In genomic region chr2:26661143-26661752, GRCm38 (mm10) we compare ENCODE assay signal across 8 mouse cellular contexts. TPM values are rescaled to one million over a fixed set of nuclear protein-coding genes. Genes with fewer than 3 reads are reported as not detected.
DNase-seq lines count a peak whose midpoint lies in the region; ATAC-seq and TF ChIP-seq lines count a peak whose summit lies in the region.

No protein-coding gene starts in this region.

- H3K9ac ChIP-seq in kidney, postnatal 0 days (ENCODE audit: low read depth, low read length) = no peak overlapping the region
- H3K9ac ChIP-seq in hindbrain, embryonic 16.5 days (ENCODE audit: low read depth, low read length) = peak overlapping the region; percentile 66
- peak overlapping the region; percentile 42; the same call in 1 of the 2 replicates for H3K9ac ChIP-seq in midbrain, embryonic 14.5 days (replicated peaks; ENCODE audit: low read length)

- H3K4me1 ChIP-seq in kidney, postnatal 0 days (replicated peaks; ENCODE audit: insufficient read depth, low read length) = 0 out of 2 replicates have a peak, but pooled peaks cover 2% of the 10 kb centered on the region
- H3K4me1 ChIP-seq in kidney, adult 2 months (ENCODE audit: control insufficient read depth, insufficient read depth, low read length) = no peaks in the 10 kb centered on the region
- peaks cover 36% of the 10 kb centered on the region for H3K4me1 ChIP-seq in bone marrow macrophage, adult 2 months (ENCODE audit: control insufficient read depth, insufficient read depth, low read length)
- H3K4me1 ChIP-seq in hindbrain, embryonic 16.5 days (ENCODE audit: control insufficient read depth, insufficient read depth, low read depth, low read length) = peaks cover 3% of the 10 kb centered on the region
- H3K4me1 ChIP-seq in midbrain, embryonic 14.5 days (ENCODE audit: control insufficient read depth, insufficient read depth, low read length) = no peaks in the 10 kb centered on the region

- no peaks in the 10 kb centered on the region for H3K27me3 ChIP-seq in kidney, postnatal 0 days (ENCODE audit: insufficient read depth, low read length)
- no peaks in the 10 kb centered on the region; the same call in 1 of the 2 replicates for H3K27me3 ChIP-seq in kidney, adult 2 months (replicated peaks; ENCODE audit: control insufficient read depth, insufficient read depth, low read length)
- no peaks in the 10 kb centered on the region for H3K27me3 ChIP-seq in hindbrain, embryonic 16.5 days (replicated peaks; ENCODE audit: control insufficient read depth, insufficient read depth, low read length)
- H3K27me3 ChIP-seq in midbrain, embryonic 14.5 days (ENCODE audit: control insufficient read depth, insufficient read depth, low read length) = no peaks in the 10 kb centered on the region

- no peaks in the 10 kb centered on the region for H3K9me3 ChIP-seq in kidney, postnatal 0 days (replicated peaks; ENCODE audit: low read length)
- H3K9me3 ChIP-seq in hindbrain, embryonic 16.5 days (ENCODE audit: control insufficient read depth, low read length) = no peaks in the 10 kb centered on the region
- no peaks in the 10 kb centered on the region for H3K9me3 ChIP-seq in midbrain, embryonic 14.5 days (ENCODE audit: control insufficient read depth, low read length)

- H3K4me2 ChIP-seq in kidney, postnatal 0 days (ENCODE audit: low read length) = peak overlapping the region; percentile 62
- peak overlapping the region; percentile 86 for H3K4me2 ChIP-seq in hindbrain, embryonic 16.5 days (ENCODE audit: low read length)
- H3K4me2 ChIP-seq in midbrain, embryonic 14.5 days (ENCODE audit: low read length) = peak overlapping the region; percentile 61

- TF ChIP-seq CTCF in kidney, postnatal 0 days (IDR thresholded peaks at IDR 0.05; ENCODE audit: low read depth) = no peak
- TF ChIP-seq CTCF in kidney, adult 2 months (conservative IDR thresholded peaks at IDR 0.05; ENCODE audit: insufficient read depth, insufficient read length, low read depth, low read length) = no peak
- no peak for TF ChIP-seq CTCF in bone marrow macrophage, adult 2 months (IDR thresholded peaks at IDR 0.05; ENCODE audit: low read depth, low read length)

- no peak overlapping the region for H3K27ac ChIP-seq in kidney, postnatal 0 days
- H3K27ac ChIP-seq in kidney, adult 2 months (ENCODE audit: insufficient read depth, low read depth, low read length) = no peak overlapping the region
- H3K27ac ChIP-seq in bone marrow macrophage, adult 2 months (ENCODE audit: insufficient read depth, low read depth, low read length) = peak overlapping the region; percentile 45; the same call in 1 of the 2 replicates
- H3K27ac ChIP-seq in hindbrain, embryonic 16.5 days (ENCODE audit: low read depth, low read length) = no peak overlapping the region
- H3K27ac ChIP-seq in midbrain, embryonic 14.5 days (replicated peaks; ENCODE audit: low read depth, low read length) = no peak overlapping the region

- H3K36me3 ChIP-seq in kidney, postnatal 0 days (ENCODE audit: insufficient read depth, low read length) = no peaks in the 10 kb centered on the region
- no peaks in the 10 kb centered on the region for H3K36me3 ChIP-seq in kidney, adult 2 months (ENCODE audit: control insufficient read depth, insufficient read depth, low read length)
- no peaks in the 10 kb centered on the region for H3K36me3 ChIP-seq in hindbrain, embryonic 16.5 days (ENCODE audit: control insufficient read depth, insufficient read depth, low read length)
- no peaks in the 10 kb centered on the region for H3K36me3 ChIP-seq in midbrain, embryonic 14.5 days (ENCODE audit: control insufficient read depth, insufficient read depth, low read length)

- ATAC-seq in kidney, postnatal 0 days (replicated peaks; ENCODE audit: low FRiP score, low read depth) = no peak
- peak; percentile 42; the same call in 1 of the 2 replicates for ATAC-seq in hindbrain, embryonic 16.5 days
- ATAC-seq in midbrain, embryonic 14.5 days (ENCODE audit: low FRiP score, low TSS enrichment) = no peak

- no peak for DNase-seq in kidney, postnatal 0 days (ENCODE audit: low spot score)
- no peak for DNase-seq in kidney, adult 2 months
- peak; percentile 58 for DNase-seq in midbrain, embryonic 14.5 days
- no peak for DNase-seq in yolk sac, embryonic 10.5 days (ENCODE audit: low spot score)
- no peak for DNase-seq in gastrocnemius, adult 8-10 months (ENCODE audit: low spot score in 2 of 2)
- no peak for DNase-seq in right cerebral cortex, adult 2 months (ENCODE audit: low spot score in 2 of 2)

- WGBS in kidney, postnatal 0 days = 2% methylated on average over 16 of the region's 20 CpGs
- WGBS in kidney, adult 2 months = 2% methylated on average over 20 of the region's 20 CpGs
- WGBS in hindbrain, embryonic 16.5 days = 1% methylated on average over 16 of the region's 20 CpGs
- WGBS in midbrain, embryonic 14.5 days = 3% methylated on average over 19 of the region's 20 CpGs

- peak overlapping the region; percentile 23 for H3K4me3 ChIP-seq in kidney, postnatal 0 days (replicated peaks; ENCODE audit: low read depth, low read length)
- H3K4me3 ChIP-seq in kidney, adult 2 months (ENCODE audit: insufficient read depth, low read depth, low read length) = no peak overlapping the region
- H3K4me3 ChIP-seq in bone marrow macrophage, adult 2 months (ENCODE audit: insufficient read depth, low read length) = no peak overlapping the region; the same call in 1 of the 2 replicates
- H3K4me3 ChIP-seq in hindbrain, embryonic 16.5 days (ENCODE audit: low read length) = peak overlapping the region; percentile 46
- H3K4me3 ChIP-seq in midbrain, embryonic 14.5 days (replicated peaks; ENCODE audit: low read depth, low read length) = peak overlapping the region; percentile 30

- TF ChIP-seq POLR2A in kidney, adult 2 months (IDR thresholded peaks at IDR 0.05; ENCODE audit: low read depth, low read length) = no peak
- TF ChIP-seq POLR2A in bone marrow macrophage, adult 2 months (IDR thresholded peaks at IDR 0.05; ENCODE audit: borderline replicate concordance, low read depth, low read length) = no peak

RNA-seq across cellular contexts. Expression of gene Lcn4, which starts 9.8 kb away (rescaled TPM):
- polyA plus RNA-seq in kidney, postnatal 0 days (2015; fragmentation: Nextera tagmentation; extraction: Ambion mirVana) = not detected in 2 replicates
- polyA plus RNA-seq in kidney, adult 2 months (2012; rRNA removed) = 0.34 TPM in 1 of 2 replicates, not detected in the other
- polyA plus RNA-seq in bone marrow macrophage, adult 2 months (2012; ENCODE audit: insufficient read depth, insufficient read length, missing spikeins) = not detected in 2 replicates
- polyA plus RNA-seq in hindbrain, embryonic 16.5 days (2015; fragmentation: Nextera tagmentation; extraction: Ambion mirVana) = not detected in 2 replicates
- not detected in 2 replicates for polyA plus RNA-seq in midbrain, embryonic 14.5 days (2014; fragmentation: Nextera tagmentation; extraction: Ambion mirVana)
- not detected for total RNA-seq in gastrocnemius, adult 8-10 months (2022)

RNA-seq across cellular contexts. Expression of gene Fam69b, which starts 33.0 kb away (rescaled TPM):
- 27.3 and 29.5 TPM in 2 replicates for polyA plus RNA-seq in kidney, postnatal 0 days (2015; fragmentation: Nextera tagmentation; extraction: Ambion mirVana)
- polyA plus RNA-seq in kidney, adult 2 months (2012; rRNA removed) = 12.2 and 14.5 TPM in 2 replicates
- polyA plus RNA-seq in bone marrow macrophage, adult 2 months (2012; ENCODE audit: insufficient read depth, insufficient read length, missing spikeins) = not detected in 2 replicates
- 153 and 156 TPM in 2 replicates for polyA plus RNA-seq in hindbrain, embryonic 16.5 days (2015; fragmentation: Nextera tagmentation; extraction: Ambion mirVana)
- 123 and 160 TPM in 2 replicates for polyA plus RNA-seq in midbrain, embryonic 14.5 days (2014; fragmentation: Nextera tagmentation; extraction: Ambion mirVana)
- 1 to 10 TPM; 1.3 to 2.1 (median 1.6) TPM for total RNA-seq in gastrocnemius, adult 8-10 months (2022)

RNA-seq across cellular contexts. Expression of gene Agpat2, which starts 57.0 kb away (rescaled TPM):
- 53.8 and 57.1 TPM in 2 replicates for polyA plus RNA-seq in kidney, postnatal 0 days (2015; fragmentation: Nextera tagmentation; extraction: Ambion mirVana)
- 165 and 192 TPM in 2 replicates for polyA plus RNA-seq in kidney, adult 2 months (2012; rRNA removed)
- polyA plus RNA-seq in bone marrow macrophage, adult 2 months (2012; ENCODE audit: insufficient read depth, insufficient read length, missing spikeins) = 35.3 and 38.5 TPM in 2 replicates
- polyA plus RNA-seq in hindbrain, embryonic 16.5 days (2015; fragmentation: Nextera tagmentation; extraction: Ambion mirVana) = 6.2 and 7.2 TPM in 2 replicates
- 1.8 and 3.8 TPM in 2 replicates for polyA plus RNA-seq in midbrain, embryonic 14.5 days (2014; fragmentation: Nextera tagmentation; extraction: Ambion mirVana)
- total RNA-seq in gastrocnemius, adult 8-10 months (2022) = 1 to 10 TPM; 2.9 to 8.9 (median 5.6) TPM

Comparison
In these comparisons a context has a peak if more than half of its experiments do, and no peak if none do; other contexts are left out.
1. H3K4me3 ChIP-seq: peak in kidney, postnatal 0 days (single experiment), hindbrain, embryonic 16.5 days (single experiment) and midbrain, embryonic 14.5 days (single experiment); none in kidney, adult 2 months (single experiment) and bone marrow macrophage, adult 2 months (single experiment).
2. RNA of gene Fam69b, which starts 33.0 kb away (polyA plus RNA-seq): 153 to 156 TPM in hindbrain, embryonic 16.5 days, 123 to 160 TPM in midbrain, embryonic 14.5 days, 27.3 to 29.5 TPM in kidney, postnatal 0 days and 12.2 to 14.5 TPM in kidney, adult 2 months; not detected in bone marrow macrophage, adult 2 months; every median in the first group is over 10 times any median in the second.
3. Peak in every context shown above with its lines, with median percentiles within 50 percentile points of each other: H3K4me2 ChIP-seq.